Mouse (Mus musculus) cerebellum, postnatal 14 days (tissue): ENCODE data around the gene Gm21294.
A peak's percentile ranks its signal among the peaks of the same experiment; 100 is the strongest.
"Not testable (repeated sequence)": the region's sequence is repeated elsewhere in the genome, so short reads cannot be mapped to it uniquely, and the experiment has no call there.

Source experiments
- DNase-seq, 2 experiments: peaks; one replicate each; pipeline ENCODE4 v3.0.0; 2021; ENCODE audit warnings: mixed read lengths in 2 of 2

The Gm21294 gene

GRCm38 (mm10) chrY:89052506-89052905 is at the start of gene Gm21294:
Gene Gm21294, plus strand, starts transcription at chrY:89052806.
- not testable (repeated sequence) for DNase-seq

GRCm38 (mm10) chrY:89126246-89126645 is 73.6 kb downstream of the Gm21294 start:
- peak in 1 of 2 experiments; percentile 0 for DNase-seq
